Mouse (Mus musculus): ENCODE results near the gene Serinc3. TPM values are rescaled to one million over a fixed set of nuclear protein-coding genes. Genes with fewer than 3 reads are reported as not detected.

Serinc3 gene
- total and polyA plus RNA-seq, 2 experiments from 2014 or later: 36.5 to 97.4 TPM

GRCm38 (mm10) chr2:163609281-163609975 lies 35.5 kb downstream of the Serinc3 start:
- Histone ChIP-seq H3K27me3 (ENCODE audit: insufficient read depth, low read length) (no peaks in the 10 kb centered on the region), H3K36me3 (ENCODE audit: insufficient read depth, low read length) (peaks cover 37% of the 10 kb centered on the region), H3K4me1 (ENCODE audit: insufficient read depth, low read length) (no peaks in the 10 kb centered on the region), H3K4me3 (ENCODE audit: low read length) (no peak overlapping the region), H3K9me3 (ENCODE audit: low read length) (no peaks in the 10 kb centered on the region), H3K4me2 (ENCODE audit: low read depth, low read length) (no peak overlapping the region), H3K27ac (no peak overlapping the region), H3K9ac (replicated peaks; ENCODE audit: low read length) (no peak overlapping the region)
- ATAC-seq (no peak), DNase-seq (ENCODE audit: low spot score) (no peak)
- 81% methylated on average over 12 of the region's 12 CpGs for WGBS
- no peak for TF ChIP-seq CTCF (IDR thresholded peaks at IDR 0.05; ENCODE audit: low read depth)

GRCm38 (mm10) chr2:163608008-163608407 lies 36.9 kb downstream of the Serinc3 start:
- Histone ChIP-seq H3K4me3 (ENCODE audit: low read length) (no peak overlapping the region), H3K27me3 (ENCODE audit: insufficient read depth, low read length) (no peaks in the 10 kb centered on the region), H3K4me1 (ENCODE audit: insufficient read depth, low read length) (peaks cover 6% of the 10 kb centered on the region), H3K9ac (replicated peaks; ENCODE audit: low read length) (no peak overlapping the region), H3K4me2 (ENCODE audit: low read depth, low read length) (no peak overlapping the region), H3K36me3 (ENCODE audit: insufficient read depth, low read length) (peaks cover 27% of the 10 kb centered on the region), H3K9me3 (ENCODE audit: low read length) (no peaks in the 10 kb centered on the region), H3K27ac (no peak overlapping the region)
- DNase-seq (ENCODE audit: low spot score) (no peak), ATAC-seq (no peak)
- no peak for TF ChIP-seq CTCF (IDR thresholded peaks at IDR 0.05; ENCODE audit: low read depth)
- 89% methylated on average over 7 of the region's 7 CpGs for WGBS

GRCm38 (mm10) chr2:163606161-163606560 lies 38.8 kb downstream of the Serinc3 start:
- Histone ChIP-seq H3K36me3 (ENCODE audit: insufficient read depth, low read length) (peaks cover 16% of the 10 kb centered on the region), H3K9me3 (ENCODE audit: low read length) (no peaks in the 10 kb centered on the region), H3K4me1 (ENCODE audit: insufficient read depth, low read length) (peaks cover 7% of the 10 kb centered on the region), H3K27ac (no peak overlapping the region), H3K27me3 (ENCODE audit: insufficient read depth, low read length) (no peaks in the 10 kb centered on the region), H3K4me2 (ENCODE audit: low read depth, low read length) (no peak overlapping the region), H3K4me3 (ENCODE audit: low read length) (no peak overlapping the region), H3K9ac (replicated peaks; ENCODE audit: low read length) (no peak overlapping the region)
- ATAC-seq (no peak), DNase-seq (ENCODE audit: low spot score) (no peak)
- no peak for TF ChIP-seq CTCF (IDR thresholded peaks at IDR 0.05; ENCODE audit: low read depth)
- WGBS: 87% methylated on average over 7 of the region's 7 CpGs

GRCm38 (mm10) chr2:163602101-163602971 lies 42.6 kb downstream of the Serinc3 start, which contains the start of gene Ttpal:
TSS of gene Ttpal (plus strand) at chr2:163602314.
- peak; percentile 95 for DNase-seq (ENCODE audit: low spot score)
- Histone ChIP-seq H3K9ac (replicated peaks; ENCODE audit: low read length) (peak within 1 kb of the TSS; percentile 92), H3K27me3 (ENCODE audit: insufficient read depth, low read length) (no peaks in the 10 kb centered on the region), H3K4me1 (ENCODE audit: insufficient read depth, low read length) (peaks cover 7% of the 10 kb centered on the region), H3K9me3 (ENCODE audit: low read length) (no peaks in the 10 kb centered on the region), H3K27ac (peak within 1 kb of the TSS; percentile 95), H3K4me3 (ENCODE audit: low read length) (peak within 1 kb of the TSS; percentile 81), H3K4me2 (ENCODE audit: low read depth, low read length) (peak within 1 kb of the TSS; percentile 86), H3K36me3 (ENCODE audit: insufficient read depth, low read length) (0 out of 2 replicates have a peak, but pooled peaks cover 2% of the 10 kb centered on the region)
- 2% methylated on average over 50 of the region's 57 CpGs for WGBS
- TF ChIP-seq CTCF (IDR thresholded peaks at IDR 0.05; ENCODE audit: low read depth): peak; percentile 69
- peak; percentile 95 for ATAC-seq

DNA sequence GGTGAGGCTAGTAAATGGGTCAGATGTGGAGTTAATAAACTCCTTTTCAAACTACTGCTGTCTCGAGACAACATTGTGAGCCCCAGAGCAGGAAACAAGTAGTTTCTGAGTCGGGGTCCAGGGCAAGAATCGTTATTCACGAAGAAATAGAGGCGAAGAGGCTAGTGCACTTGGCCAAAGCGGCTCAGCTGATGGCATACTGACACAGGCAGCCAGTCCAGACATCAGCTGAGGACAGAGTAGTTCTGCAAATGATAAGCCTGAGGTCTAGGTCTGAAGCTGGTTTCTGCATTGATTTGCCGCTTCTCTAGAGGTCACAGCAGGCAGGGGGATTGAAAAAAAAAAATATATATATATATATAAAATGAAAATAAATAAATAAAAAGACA lies 43.2 kb downstream of the Serinc3 start:
- DNase-seq (ENCODE audit: low spot score): peak; percentile 9
- ATAC-seq: no peak
- 74% methylated on average over 7 of the region's 7 CpGs for WGBS
- Histone ChIP-seq H3K4me1 (ENCODE audit: insufficient read depth, low read length) (peaks cover 7% of the 10 kb centered on the region), H3K9me3 (ENCODE audit: low read length) (no peaks in the 10 kb centered on the region), H3K36me3 (ENCODE audit: insufficient read depth, low read length) (no peaks in the 10 kb centered on the region), H3K4me3 (ENCODE audit: low read length) (peak overlapping the region; percentile 81), H3K27ac (peak overlapping the region; percentile 95; the same call in 1 of the 2 replicates), H3K27me3 (ENCODE audit: insufficient read depth, low read length) (no peaks in the 10 kb centered on the region), H3K9ac (replicated peaks; ENCODE audit: low read length) (peak overlapping the region; percentile 37; the same call in 1 of the 2 replicates), H3K4me2 (ENCODE audit: low read depth, low read length) (peak overlapping the region; percentile 86)
- no peak for TF ChIP-seq CTCF (IDR thresholded peaks at IDR 0.05; ENCODE audit: low read depth)

GRCm38 (mm10) chr2:163601066-163601465 lies 43.9 kb downstream of the Serinc3 start:
- Histone ChIP-seq H3K9me3 (ENCODE audit: low read length) (no peaks in the 10 kb centered on the region), H3K4me1 (ENCODE audit: insufficient read depth, low read length) (peaks cover 7% of the 10 kb centered on the region), H3K4me3 (ENCODE audit: low read length) (no peak overlapping the region), H3K27ac (no peak overlapping the region), H3K4me2 (ENCODE audit: low read depth, low read length) (no peak overlapping the region), H3K27me3 (ENCODE audit: insufficient read depth, low read length) (no peaks in the 10 kb centered on the region), H3K9ac (replicated peaks; ENCODE audit: low read length) (no peak overlapping the region), H3K36me3 (ENCODE audit: insufficient read depth, low read length) (no peaks in the 10 kb centered on the region)
- no peak for DNase-seq (ENCODE audit: low spot score)
- ATAC-seq: no peak
- 82% methylated on average over 7 of the region's 7 CpGs for WGBS
- TF ChIP-seq CTCF (IDR thresholded peaks at IDR 0.05; ENCODE audit: low read depth): no peak
